Mouse (Mus musculus) liver, embryonic 14 days (tissue): ENCODE data around the gene Rab5c. TPM values are rescaled to one million over a fixed set of nuclear protein-coding genes. Genes with fewer than 3 reads are reported as not detected.

ENCODE experiments used
- polyA plus RNA-seq: library from polyadenylated mRNA; depleted of rRNA; stranded (reverse); fragments of >200 nt; gene quantifications from 2 replicates; pipeline ENCODE4 v1.2.3, GENCODE M21; 2012; rRNA removed

Gene Rab5c
- polyA plus RNA-seq = 91.8 and 106 TPM in 2 replicates

DNA sequence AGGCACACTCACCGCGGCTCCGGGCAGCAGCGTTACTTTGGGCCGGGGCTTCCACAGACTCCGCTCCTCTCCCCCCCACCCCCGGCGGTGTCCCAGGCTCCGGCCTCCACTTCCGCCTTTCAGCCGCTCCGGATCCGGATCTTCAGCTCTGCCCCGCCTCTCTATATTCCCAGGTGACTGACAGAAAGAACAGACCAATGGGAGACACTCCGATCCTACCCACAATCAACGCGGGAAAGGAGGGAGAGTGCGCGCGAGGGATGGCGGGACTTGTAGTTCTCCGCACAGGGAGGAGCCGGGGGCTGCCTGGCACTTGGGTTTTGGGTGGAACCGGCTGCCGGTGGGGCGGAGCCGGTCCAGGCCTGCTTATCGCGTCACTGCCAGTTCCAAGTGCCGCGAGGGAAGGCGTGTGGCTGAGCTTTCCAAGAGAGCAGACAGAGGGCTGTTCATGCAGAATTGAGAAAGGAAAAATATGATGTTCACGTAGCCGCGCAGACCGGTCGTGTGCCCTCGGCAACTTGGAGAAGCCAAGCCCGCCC, at the start of gene Rab5c:
Gene Rab5c (minus strand): TSS at position 150 of the 539 bp plus-strand sequence.

GRCm38 (mm10) chr11:100770646-100771408, 32.8 kb upstream of the Rab5c start, which contains the start of gene Ghdc:
Gene Ghdc, minus strand, starts transcription at chr11:100770957.

GRCm38 (mm10) chr11:100762831-100763230, 24.8 kb upstream of the Rab5c start, which contains the start of gene Hcrt:
Gene Hcrt, minus strand, starts transcription at chr11:100762931.

DNA sequence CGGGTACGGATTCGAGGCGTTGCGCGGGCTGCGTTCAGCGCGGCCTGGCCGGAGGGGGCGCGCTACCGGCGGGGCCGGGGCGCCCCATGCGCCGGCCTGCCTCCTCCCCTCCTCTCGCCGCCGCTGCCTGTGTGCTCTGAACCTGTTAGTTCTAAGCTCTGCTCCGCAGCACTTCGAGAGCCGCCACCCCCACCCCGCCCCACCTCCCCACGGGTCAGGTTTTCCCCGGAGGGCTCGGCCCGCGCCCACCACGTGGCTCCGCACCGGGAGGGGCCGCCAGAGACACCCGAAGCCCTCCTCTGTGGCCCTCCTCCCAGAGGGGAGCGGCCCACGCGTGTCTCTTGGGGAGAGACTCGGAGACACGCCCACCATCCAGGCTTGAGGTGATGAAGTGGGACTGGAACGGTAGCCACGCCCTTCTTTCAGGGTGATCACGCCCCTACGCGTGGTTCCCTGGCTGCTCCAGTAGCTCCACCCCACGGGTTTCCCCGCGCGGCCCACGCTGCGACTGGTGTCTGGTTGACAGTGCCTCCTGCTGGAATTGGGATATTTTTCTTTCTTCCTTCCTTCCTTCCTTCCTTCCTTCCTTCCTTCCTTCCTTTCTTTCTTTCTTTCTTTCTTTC, 21.7 kb upstream of the Rab5c start, which contains the start of gene Kcnh4:
Gene Kcnh4 (minus strand): TSS at position 332 of the 623 bp plus-strand sequence.

GRCm38 (mm10) chr11:100713735-100714533, 24.1 kb downstream of the Rab5c start, which contains the start of gene Hspb9:
Gene Hspb9, plus strand, starts transcription at chr11:100713850.

DNA sequence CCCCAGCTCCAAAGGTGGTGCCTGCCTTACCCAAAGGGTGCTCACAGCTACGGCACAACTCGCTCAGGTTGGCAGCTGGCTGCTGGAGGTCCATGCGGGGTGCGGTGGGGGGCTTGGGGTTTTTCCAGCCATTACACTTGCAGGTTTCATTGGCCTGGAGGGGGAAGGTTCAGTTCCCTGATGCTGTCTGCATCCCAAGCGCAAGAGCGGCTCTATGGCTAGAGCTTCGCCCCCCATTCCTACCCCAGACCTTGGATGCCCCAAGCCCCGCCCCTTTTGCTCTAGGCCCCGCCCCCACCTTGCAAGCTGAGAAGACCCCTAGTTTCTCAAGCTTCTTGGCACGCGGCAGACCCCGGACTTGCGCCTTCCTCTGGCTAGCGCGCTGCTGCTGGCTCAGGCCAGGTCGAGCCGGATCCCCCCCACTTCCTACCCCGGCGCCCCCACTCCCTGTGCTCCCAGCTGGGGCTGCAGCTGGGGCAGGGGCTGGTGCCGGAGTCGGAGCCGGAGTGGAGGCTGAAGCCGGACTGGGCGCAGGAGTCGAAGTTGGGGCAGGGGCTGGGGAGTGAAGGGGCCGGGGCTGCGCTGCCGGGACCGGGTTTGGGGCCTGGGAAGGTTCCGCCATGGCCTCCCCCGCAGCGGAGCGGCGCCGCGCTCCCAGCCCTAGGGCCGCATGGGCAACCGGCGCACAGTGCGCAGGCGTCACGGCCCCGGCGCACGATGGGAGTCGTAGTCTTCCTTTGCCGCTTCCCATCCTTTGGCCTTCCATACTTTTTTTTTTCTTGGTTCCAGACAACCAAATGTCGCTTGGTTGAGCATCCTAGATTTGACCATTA, 26.0 kb downstream of the Rab5c start, which contains the start of gene Kat2a:
Gene Kat2a (minus strand): TSS at position 683 of the 833 bp plus-strand sequence.

DNA sequence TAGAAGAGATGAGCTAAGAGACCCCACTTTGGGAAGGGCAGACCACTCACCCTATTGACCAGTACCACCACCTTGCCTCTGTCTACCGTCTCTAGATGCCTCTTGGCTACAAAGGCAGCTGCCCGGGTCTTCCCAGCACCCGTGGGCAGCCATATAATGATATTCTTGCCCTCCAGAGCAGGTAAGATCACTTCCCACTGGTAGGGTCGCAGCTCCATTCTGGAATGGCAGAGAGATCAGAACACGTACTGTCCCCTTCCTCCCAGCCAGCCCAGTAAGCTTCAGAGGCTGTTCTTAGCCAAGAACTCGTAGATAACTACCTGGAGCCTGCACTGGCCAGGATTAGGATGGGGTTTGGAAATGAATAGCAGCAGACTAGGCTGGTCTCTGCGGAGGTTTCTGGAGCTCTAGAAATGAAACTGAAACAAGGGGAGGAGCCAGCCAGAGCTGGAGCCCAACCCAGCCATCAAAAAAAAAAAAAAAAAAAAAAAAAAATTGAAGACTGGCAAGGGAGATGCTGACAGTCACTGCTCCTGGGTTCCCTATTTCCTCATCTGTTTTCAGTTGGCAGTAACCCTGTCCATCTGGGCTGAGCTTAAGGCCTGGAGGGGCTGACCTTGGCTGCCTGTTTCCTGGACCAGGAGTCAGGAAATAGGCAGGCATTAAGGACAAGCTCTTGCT, 34.0 kb downstream of the Rab5c start, which contains the start of gene Dhx58:
Gene Dhx58 (minus strand): TSS at position 421 of the 681 bp plus-strand sequence.

DNA sequence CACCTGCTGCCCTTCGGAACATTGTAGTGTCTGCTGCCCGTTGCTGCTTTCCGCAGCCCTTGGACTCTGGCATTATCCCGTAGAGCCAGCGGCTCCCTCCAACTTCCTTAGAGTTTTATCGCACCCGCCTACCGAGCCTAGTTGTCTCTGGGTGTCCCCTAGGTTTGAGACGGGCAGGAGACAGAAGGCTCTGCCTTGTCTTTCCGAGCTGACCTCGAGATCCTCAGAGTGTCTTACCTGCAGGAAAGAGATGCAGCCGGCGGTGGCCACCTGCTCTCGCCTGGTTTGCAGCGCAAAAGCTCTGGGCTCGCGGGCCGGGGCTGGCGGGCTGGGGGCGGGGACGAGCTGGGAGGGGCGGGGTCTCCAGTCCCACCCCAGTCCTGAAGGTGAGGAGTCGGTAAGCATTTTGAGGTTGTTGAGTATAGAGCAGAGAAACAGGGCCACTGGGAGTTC, 45.8 kb downstream of the Rab5c start, which contains the start of gene Zfp385c:
Gene Zfp385c (minus strand): TSS at position 292 of the 453 bp plus-strand sequence.

Other genes with a start within 250 kb of the Rab5c start
- gene Acly, start 210.2 kb downstream of the Rab5c start, polyA plus RNA-seq = 41.9 and 48.7 TPM in 2 replicates
- 0.01 and 0.03 TPM in 2 replicates for gene Ttc25, start 192.6 kb downstream of the Rab5c start, polyA plus RNA-seq
- gene Cnp, start 163.3 kb downstream of the Rab5c start, polyA plus RNA-seq = 5.7 and 6.5 TPM in 2 replicates
- gene Nkiras2, start 119.0 kb downstream of the Rab5c start, polyA plus RNA-seq = 13.4 and 15.3 TPM in 2 replicates
- gene Dnajc7, start 118.0 kb downstream of the Rab5c start, polyA plus RNA-seq = 69.6 and 74.3 TPM in 2 replicates
- 0.01 TPM in 1 of 2 replicates, not detected in the other for gene Zfp385c, start 45.8 kb downstream of the Rab5c start, polyA plus RNA-seq
- gene Dhx58, start 33.9 kb downstream of the Rab5c start, polyA plus RNA-seq = 1.7 and 2.4 TPM in 2 replicates
- gene Kat2a, start 25.8 kb downstream of the Rab5c start, polyA plus RNA-seq = 12.3 and 13.4 TPM in 2 replicates
- gene Hspb9, start 24.4 kb downstream of the Rab5c start, polyA plus RNA-seq = not detected in 2 replicates
- gene Kcnh4, start 21.7 kb upstream of the Rab5c start, polyA plus RNA-seq = not detected in 2 replicates
- gene Hcrt, start 24.7 kb upstream of the Rab5c start, polyA plus RNA-seq = not detected in 2 replicates
- gene Ghdc, start 32.7 kb upstream of the Rab5c start, polyA plus RNA-seq = 1.9 and 2.3 TPM in 2 replicates
- gene Stat5b, start 112.5 kb upstream of the Rab5c start, polyA plus RNA-seq = 11.0 and 13.0 TPM in 2 replicates
- 6.8 and 8.9 TPM in 2 replicates for gene Stat5a, start 121.1 kb upstream of the Rab5c start, polyA plus RNA-seq
- 17.2 and 19.3 TPM in 2 replicates for gene Stat3, start 201.3 kb upstream of the Rab5c start, polyA plus RNA-seq
- gene Cavin1, start 232.7 kb upstream of the Rab5c start, polyA plus RNA-seq = 7.0 and 7.8 TPM in 2 replicates